Mouse (Mus musculus): ENCODE measurements around the gene 4930524N10Rik. TPM values are rescaled to one million over a fixed set of nuclear protein-coding genes. Genes with fewer than 3 reads are reported as not detected.

Gene 4930524N10Rik
- not detected in 2 replicates for polyA plus RNA-seq (2015; fragmentation: Nextera tagmentation; extraction: Ambion mirVana)

- WGBS = 16% methylated on average over 1 of the region's 1 CpGs
- H3K4me1 ChIP-seq (replicated peaks) = no peaks in the 10 kb centered on the region
- no peaks in the 10 kb centered on the region for H3K27me3 ChIP-seq
- no peaks in the 10 kb centered on the region for H3K36me3 ChIP-seq
- H3K4me3 ChIP-seq (replicated peaks) = no peak within 1 kb of the TSS
- H3K9me3 ChIP-seq = peaks cover 4% of the 10 kb centered on the region; the same call in 1 of the 2 replicates
- no peak within 1 kb of the TSS for H3K9ac ChIP-seq (replicated peaks)
- ATAC-seq = no peak
- no peak within 1 kb of the TSS for H3K4me2 ChIP-seq (replicated peaks)
- H3K27ac ChIP-seq = no peak within 1 kb of the TSS
Measured at GRCm38 (mm10) chrX:154343292-154343691, at the start of gene 4930524N10Rik. 4930524N10Rik (minus strand) TSS chrX:154343392.

- H3K9me3 ChIP-seq = peaks cover 11% of the 10 kb centered on the region; the same call in 1 of the 2 replicates
- no peaks in the 10 kb centered on the region for H3K27me3 ChIP-seq
- no peak overlapping the region for H3K27ac ChIP-seq
- H3K36me3 ChIP-seq = no peaks in the 10 kb centered on the region
- no peaks in the 10 kb centered on the region for H3K4me1 ChIP-seq (replicated peaks)
- no peak overlapping the region for H3K4me2 ChIP-seq (replicated peaks)
- no peak for ATAC-seq
- WGBS = 71% methylated on average over 3 of the region's 3 CpGs
- H3K9ac ChIP-seq (replicated peaks) = no peak overlapping the region
- no peak overlapping the region for H3K4me3 ChIP-seq (replicated peaks)
Measured at GRCm38 (mm10) chrX:154350042-154350441, 6.8 kb upstream of the 4930524N10Rik start.

GRCm38 (mm10) chrX:154349302-154350041 is 6.3 kb upstream of the 4930524N10Rik start:
- no peaks in the 10 kb centered on the region for H3K4me1 ChIP-seq (replicated peaks)
- H3K36me3 ChIP-seq = no peaks in the 10 kb centered on the region
- H3K27ac ChIP-seq = no peak overlapping the region
- 82% methylated on average over 7 of the region's 7 CpGs for WGBS
- no peak for ATAC-seq
- no peak overlapping the region for H3K9ac ChIP-seq (replicated peaks)
- no peaks in the 10 kb centered on the region for H3K27me3 ChIP-seq
- no peak overlapping the region for H3K4me2 ChIP-seq (replicated peaks)
- no peak overlapping the region for H3K4me3 ChIP-seq (replicated peaks)
- peaks cover 11% of the 10 kb centered on the region; the same call in 1 of the 2 replicates for H3K9me3 ChIP-seq

- no peak overlapping the region for H3K9ac ChIP-seq (replicated peaks)
- ATAC-seq = no peak
- H3K27ac ChIP-seq = no peak overlapping the region
- H3K36me3 ChIP-seq = no peaks in the 10 kb centered on the region
- no peak overlapping the region for H3K4me2 ChIP-seq (replicated peaks)
- H3K4me3 ChIP-seq (replicated peaks) = no peak overlapping the region
- WGBS = 83% methylated on average over 3 of the region's 3 CpGs
- no peaks in the 10 kb centered on the region for H3K4me1 ChIP-seq (replicated peaks)
- peaks cover 15% of the 10 kb centered on the region; the same call in 1 of the 2 replicates for H3K9me3 ChIP-seq
- no peaks in the 10 kb centered on the region for H3K27me3 ChIP-seq
Measured at GRCm38 (mm10) chrX:154347933-154348332, 4.7 kb upstream of the 4930524N10Rik start.

Other genes starting within 250 kb of the 4930524N10Rik start
- not detected in 2 replicates for gene Gm15140, start 222.7 kb downstream of the 4930524N10Rik start, polyA plus RNA-seq (2015; fragmentation: Nextera tagmentation; extraction: Ambion mirVana)
- gene Samt4, start 138.6 kb upstream of the 4930524N10Rik start, polyA plus RNA-seq (2015; fragmentation: Nextera tagmentation; extraction: Ambion mirVana) = not detected in 2 replicates
- not detected in 2 replicates for gene Samt2, start 236.0 kb upstream of the 4930524N10Rik start, polyA plus RNA-seq (2015; fragmentation: Nextera tagmentation; extraction: Ambion mirVana)

All from midbrain, embryonic 13.5 days (tissue).